In genomic region chr7:97735886-97736420, GRCm38 (mm10) we compare ENCODE assay signal across 12 mouse cellular contexts. TPM values are rescaled to one million over a fixed set of nuclear protein-coding genes. Genes with fewer than 3 reads are reported as not detected.
DNase-seq lines count a peak whose midpoint lies in the region; ATAC-seq and TF ChIP-seq lines count a peak whose summit lies in the region.
"Had no signal": no experiment of that assay in that cellular context is flagged by ENCODE, and none has a peak within 500 bp of the region (broad histone marks: within the 10 kb centered on the region; RNA-seq: fewer than 3 reads in every experiment).

No protein-coding gene starts in this region.

- intact Hi-C loops in gastrocnemius, adult 2 months (cut with DNase I) = no loop called here

- no peaks in the 10 kb centered on the region for H3K36me3 ChIP-seq in midbrain, embryonic 16.5 days (ENCODE audit: control insufficient read depth, insufficient read depth, low read length)
- no peaks in the 10 kb centered on the region for H3K36me3 ChIP-seq in midbrain, embryonic 13.5 days
- H3K36me3 ChIP-seq in liver, embryonic 11.5 days (ENCODE audit: control insufficient read depth, insufficient read depth, low read length) = no peaks in the 10 kb centered on the region
- H3K36me3 ChIP-seq in neural tube, embryonic 15.5 days = no peaks in the 10 kb centered on the region
- H3K36me3 ChIP-seq: limb, embryonic 10.5 days; midbrain, embryonic 15.5 days had no signal

- no peak overlapping the region for H3K27ac ChIP-seq in gastrocnemius, adult 2 months
- H3K27ac ChIP-seq in midbrain, embryonic 16.5 days (ENCODE audit: low read length) = no peak overlapping the region
- H3K27ac ChIP-seq in midbrain, embryonic 13.5 days = no peak overlapping the region
- H3K27ac ChIP-seq in liver, embryonic 11.5 days (ENCODE audit: low read depth, low read length) = no peak overlapping the region
- no peak overlapping the region for H3K27ac ChIP-seq in neural tube, embryonic 15.5 days (replicated peaks)
- H3K27ac ChIP-seq: heart, adult 2 months; limb, embryonic 10.5 days; midbrain, embryonic 15.5 days had no signal

- H3K4me2 ChIP-seq in midbrain, embryonic 16.5 days (ENCODE audit: low read length) = peak overlapping the region; percentile 12; the same call in 1 of the 2 replicates
- H3K4me2 ChIP-seq in midbrain, embryonic 13.5 days (replicated peaks) = no peak overlapping the region
- H3K4me2 ChIP-seq in liver, embryonic 11.5 days = peak overlapping the region; percentile 86
- peak overlapping the region; percentile 13 for H3K4me2 ChIP-seq in neural tube, embryonic 15.5 days

- no peak for ATAC-seq in midbrain, embryonic 16.5 days
- ATAC-seq in midbrain, embryonic 13.5 days = no peak
- ATAC-seq in liver, embryonic 11.5 days (replicated peaks; ENCODE audit: low FRiP score) = no peak
- ATAC-seq in neural tube, embryonic 15.5 days (ENCODE audit: low FRiP score) = no peak
- ATAC-seq: midbrain, embryonic 15.5 days had no signal

- TF ChIP-seq CTCF in gastrocnemius, adult 2 months (IDR thresholded peaks at IDR 0.05) = no peak

- no peaks in the 10 kb centered on the region for H3K9me3 ChIP-seq in midbrain, embryonic 16.5 days (replicated peaks; ENCODE audit: control insufficient read depth, low read length, poor library complexity, severe bottlenecking)
- no peaks in the 10 kb centered on the region for H3K9me3 ChIP-seq in midbrain, embryonic 13.5 days
- H3K9me3 ChIP-seq in liver, embryonic 11.5 days (ENCODE audit: control insufficient read depth, low read length) = no peaks in the 10 kb centered on the region
- no peaks in the 10 kb centered on the region for H3K9me3 ChIP-seq in neural tube, embryonic 15.5 days (replicated peaks)
- H3K9me3 ChIP-seq: limb, embryonic 10.5 days; midbrain, embryonic 15.5 days had no signal

- H3K4me1 ChIP-seq in midbrain, embryonic 16.5 days (ENCODE audit: control insufficient read depth, insufficient read depth, low read length) = peaks cover 14% of the 10 kb centered on the region
- peaks cover 13% of the 10 kb centered on the region for H3K4me1 ChIP-seq in midbrain, embryonic 13.5 days (replicated peaks)
- H3K4me1 ChIP-seq in liver, embryonic 11.5 days (replicated peaks; ENCODE audit: control insufficient read depth, insufficient read depth, low read length) = peaks cover 26% of the 10 kb centered on the region
- peaks cover 33% of the 10 kb centered on the region for H3K4me1 ChIP-seq in neural tube, embryonic 15.5 days

- DNase-seq in gastrocnemius, adult 2 months = no peak
- DNase-seq in gastrocnemius, postnatal 10 days = no peak
- no peak for DNase-seq in liver, embryonic 11.5 days (ENCODE audit: low spot score)
- no peak for DNase-seq in frontal cortex, postnatal 14 days (ENCODE audit: low spot score in 2 of 2)
- DNase-seq in cerebellum, adult 9-11 months = no peak
- DNase-seq: heart, adult 2 months; spleen, adult 18-20 months had no signal

- peak overlapping the region; percentile 15; the same call in 1 of the 2 replicates for H3K4me3 ChIP-seq in gastrocnemius, adult 2 months
- H3K4me3 ChIP-seq in midbrain, embryonic 16.5 days (ENCODE audit: low read depth, low read length) = no peak overlapping the region
- no peak overlapping the region for H3K4me3 ChIP-seq in midbrain, embryonic 13.5 days (replicated peaks)
- 0 out of 2 replicates have a peak overlapping the region, but pooled peaks have one; percentile 17 for H3K4me3 ChIP-seq in liver, embryonic 11.5 days (ENCODE audit: low read depth, low read length)
- no peak overlapping the region for H3K4me3 ChIP-seq in neural tube, embryonic 15.5 days (replicated peaks)
- H3K4me3 ChIP-seq: limb, embryonic 10.5 days had no signal

- 29% methylated on average over 4 of the region's 4 CpGs for WGBS in midbrain, embryonic 16.5 days
- WGBS in midbrain, embryonic 13.5 days = 35% methylated on average over 4 of the region's 4 CpGs
- 56% methylated on average over 4 of the region's 4 CpGs for WGBS in liver, embryonic 11.5 days
- WGBS in neural tube, embryonic 15.5 days = 45% methylated on average over 4 of the region's 4 CpGs

- no peaks in the 10 kb centered on the region; the same call in 1 of the 2 replicates for H3K27me3 ChIP-seq in midbrain, embryonic 16.5 days (ENCODE audit: control insufficient read depth, insufficient read depth, low read depth, low read length)
- peaks cover 16% of the 10 kb centered on the region; the same call in 1 of the 2 replicates for H3K27me3 ChIP-seq in midbrain, embryonic 13.5 days
- no peaks in the 10 kb centered on the region for H3K27me3 ChIP-seq in liver, embryonic 11.5 days (replicated peaks; ENCODE audit: control insufficient read depth, insufficient read depth, low read length)
- H3K27me3 ChIP-seq in neural tube, embryonic 15.5 days (replicated peaks) = no peaks in the 10 kb centered on the region

- no peak overlapping the region for H3K9ac ChIP-seq in midbrain, embryonic 16.5 days (ENCODE audit: low read depth, low read length)
- no peak overlapping the region for H3K9ac ChIP-seq in midbrain, embryonic 13.5 days (replicated peaks)
- no peak overlapping the region for H3K9ac ChIP-seq in liver, embryonic 11.5 days (ENCODE audit: low read depth, low read length)
- no peak overlapping the region for H3K9ac ChIP-seq in neural tube, embryonic 15.5 days (replicated peaks)
- H3K9ac ChIP-seq: midbrain, embryonic 15.5 days had no signal

RNA-seq across cellular contexts. Expression of gene Aqp11, which starts 2.1 kb away (rescaled TPM):
- total RNA-seq in gastrocnemius, adult 2 months (2021) = under 1 TPM; 0.81 to 0.89 TPM
- total RNA-seq in gastrocnemius, postnatal 10 days (2021) = 1 to 10 TPM; 2.0 to 2.7 TPM
- polyA plus RNA-seq in midbrain, embryonic 16.5 days (2015; fragmentation: Nextera tagmentation; extraction: Ambion mirVana) = 15.2 and 18.5 TPM in 2 replicates
- 9.7 and 10.8 TPM in 2 replicates for polyA plus RNA-seq in midbrain, embryonic 13.5 days (2015; fragmentation: Nextera tagmentation; extraction: Ambion mirVana)
- 18.9 and 19.8 TPM in 2 replicates for polyA plus RNA-seq in liver, embryonic 11.5 days (2014; fragmentation: Nextera tagmentation; extraction: Ambion mirVana)
- polyA plus RNA-seq in neural tube, embryonic 15.5 days (2015; fragmentation: Nextera tagmentation; extraction: Ambion mirVana) = 22.6 and 35.4 TPM in 2 replicates

RNA-seq across cellular contexts. Expression of gene Clns1a, which starts 39.5 kb away (rescaled TPM):
- 10 to 100 TPM; 29.5 to 35.1 TPM for total RNA-seq in gastrocnemius, adult 2 months (2021)
- total RNA-seq in gastrocnemius, postnatal 10 days (2021) = 10 to 100 TPM; 43.3 to 46.5 TPM
- 167 and 169 TPM in 2 replicates for polyA plus RNA-seq in midbrain, embryonic 16.5 days (2015; fragmentation: Nextera tagmentation; extraction: Ambion mirVana)
- 194 and 201 TPM in 2 replicates for polyA plus RNA-seq in midbrain, embryonic 13.5 days (2015; fragmentation: Nextera tagmentation; extraction: Ambion mirVana)
- polyA plus RNA-seq in liver, embryonic 11.5 days (2014; fragmentation: Nextera tagmentation; extraction: Ambion mirVana) = 187 and 208 TPM in 2 replicates
- polyA plus RNA-seq in neural tube, embryonic 15.5 days (2015; fragmentation: Nextera tagmentation; extraction: Ambion mirVana) = 170 and 187 TPM in 2 replicates

RNA-seq across cellular contexts. Expression of gene Pak1, which starts 52.4 kb away (rescaled TPM):
- 10 to 100 TPM; 17.4 to 23.7 TPM for total RNA-seq in gastrocnemius, adult 2 months (2021)
- 100 to 1,000 TPM; 160 to 188 TPM for total RNA-seq in gastrocnemius, postnatal 10 days (2021)
- polyA plus RNA-seq in midbrain, embryonic 16.5 days (2015; fragmentation: Nextera tagmentation; extraction: Ambion mirVana) = 148 and 150 TPM in 2 replicates
- polyA plus RNA-seq in midbrain, embryonic 13.5 days (2015; fragmentation: Nextera tagmentation; extraction: Ambion mirVana) = 145 and 152 TPM in 2 replicates
- polyA plus RNA-seq in liver, embryonic 11.5 days (2014; fragmentation: Nextera tagmentation; extraction: Ambion mirVana) = 15.2 and 15.4 TPM in 2 replicates
- polyA plus RNA-seq in neural tube, embryonic 15.5 days (2015; fragmentation: Nextera tagmentation; extraction: Ambion mirVana) = 117 and 134 TPM in 2 replicates

Comparison
In these comparisons a context has a peak if more than half of its experiments do, and no peak if none do; other contexts are left out.
1. H3K4me3 ChIP-seq: peak in gastrocnemius, adult 2 months (single experiment) and liver, embryonic 11.5 days (single experiment); none in midbrain, embryonic 16.5 days (single experiment), midbrain, embryonic 13.5 days (single experiment) and neural tube, embryonic 15.5 days (single experiment).